Mouse (Mus musculus) hindbrain, embryonic 11.5 days (tissue): Measurements from ENCODE around the gene D630003M21Rik. TPM values are rescaled to one million over a fixed set of nuclear protein-coding genes. Genes with fewer than 3 reads are reported as not detected.

Source experiments
- ATAC-seq: fragments of 200-750 bp; cut with Nextera tagmentation; 2 replicates; pipeline ENCODE4 v1.8.0; 2017; ENCODE audit warnings: mild to moderate bottlenecking, moderate TSS enrichment, moderate library complexity; ENCODE audit not compliant: low FRiP score
- DNase-seq: peaks from one replicate; pipeline ENCODE4 v3.0.0-alpha.2; 2015; ENCODE audit warnings: low spot score
- H3K27ac ChIP-seq: fragments of 300-500 bp; sonication (generic); 2 replicates; pipeline ENCODE4 v1.5.1; 2014; ENCODE audit warnings: mild to moderate bottlenecking, low read depth, low read length
- H3K27me3 ChIP-seq: fragments of 300-500 bp; sonication (generic); 2 replicates; pipeline ENCODE4 v1.6.1; 2014; ENCODE audit warnings: mild to moderate bottlenecking, low read length, moderate library complexity, mixed read lengths; ENCODE audit not compliant: control insufficient read depth, insufficient read depth
- H3K36me3 ChIP-seq: fragments of 300-500 bp; sonication (generic); 2 replicates; pipeline ENCODE4 v1.6.1; 2014; ENCODE audit warnings: mild to moderate bottlenecking, low read length, moderate library complexity, mixed read lengths; ENCODE audit not compliant: control insufficient read depth, insufficient read depth
- H3K4me1 ChIP-seq: fragments of 300-500 bp; sonication (generic); replicated peaks from 2 replicates; pipeline ENCODE4 v1.6.1; 2014; ENCODE audit warnings: low read length, mixed read lengths; ENCODE audit not compliant: control insufficient read depth, insufficient read depth
- H3K4me2 ChIP-seq: fragments of 300-500 bp; sonication (generic); replicated peaks from 2 replicates; pipeline ENCODE4 v1.6.1; 2014; ENCODE audit warnings: mild to moderate bottlenecking, low read depth, low read length
- H3K4me3 ChIP-seq: fragments of 300-500 bp; sonication (generic); 2 replicates; pipeline ENCODE4 v1.5.1; 2014; ENCODE audit warnings: low read depth, low read length
- H3K9ac ChIP-seq: fragments of 300-500 bp; sonication (generic); 2 replicates; pipeline ENCODE4 v1.6.1; 2014; ENCODE audit warnings: low read depth, low read length
- H3K9me3 ChIP-seq: fragments of 300-500 bp; sonication (generic); 2 replicates; pipeline ENCODE4 v1.6.1; 2016; ENCODE audit warnings: low read length; ENCODE audit not compliant: control insufficient read depth
- WGBS: fragments of 180-500 bp; shearing (Covaris S2); extraction: QIAGEN DNeasy Blood & Tissue Kit; methylation state at CpG from one replicate; pipeline ENCODE4 v1.1.7; 2014; 5-methylcytosine and 5-hydroxymethylcytosine counted together
- polyA plus RNA-seq: library from polyadenylated mRNA; unstranded; fragments of >200 nt; fragmentation: Nextera tagmentation; extraction: Ambion mirVana; gene quantifications from 2 replicates; pipeline ENCODE4 v1.2.1, GENCODE M21; 2014

D630003M21Rik gene
- polyA plus RNA-seq, 1 experiment from 2014 or later, result 2.3 TPM

DNA sequence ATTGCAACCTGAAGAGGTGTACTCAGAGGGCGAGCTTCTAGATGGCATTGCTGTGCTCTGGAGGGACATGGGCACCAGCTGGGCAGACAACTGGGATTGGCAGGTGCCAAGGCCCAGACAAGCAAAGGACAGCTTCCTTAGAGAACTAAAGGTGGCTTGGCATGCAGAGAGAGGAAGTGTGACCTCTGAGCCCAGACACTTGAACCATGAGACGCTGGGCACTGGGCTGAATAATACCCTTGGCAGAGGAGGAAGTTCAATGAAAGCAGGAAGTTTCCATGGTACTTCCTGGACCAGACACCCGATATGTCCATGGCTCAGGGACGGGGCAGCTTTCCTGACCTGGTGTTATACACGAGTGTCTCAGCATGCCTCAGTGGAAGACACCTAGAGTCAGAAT, 54.6 kb downstream of the D630003M21Rik start:
- no peak overlapping the region for H3K27ac ChIP-seq
- H3K9ac ChIP-seq, result no peak overlapping the region
- H3K36me3 ChIP-seq, result no peaks in the 10 kb centered on the region
- H3K27me3 ChIP-seq, result no peaks in the 10 kb centered on the region
- 0 out of 2 replicates have a peak, but pooled peaks cover 4% of the 10 kb centered on the region for H3K4me1 ChIP-seq
- no peak for ATAC-seq
- 85% methylated on average over 5 of the region's 5 CpGs for WGBS
- H3K4me2 ChIP-seq, result no peak overlapping the region
- no peak for DNase-seq
- no peak overlapping the region for H3K4me3 ChIP-seq
- H3K9me3 ChIP-seq, result no peaks in the 10 kb centered on the region

DNA sequence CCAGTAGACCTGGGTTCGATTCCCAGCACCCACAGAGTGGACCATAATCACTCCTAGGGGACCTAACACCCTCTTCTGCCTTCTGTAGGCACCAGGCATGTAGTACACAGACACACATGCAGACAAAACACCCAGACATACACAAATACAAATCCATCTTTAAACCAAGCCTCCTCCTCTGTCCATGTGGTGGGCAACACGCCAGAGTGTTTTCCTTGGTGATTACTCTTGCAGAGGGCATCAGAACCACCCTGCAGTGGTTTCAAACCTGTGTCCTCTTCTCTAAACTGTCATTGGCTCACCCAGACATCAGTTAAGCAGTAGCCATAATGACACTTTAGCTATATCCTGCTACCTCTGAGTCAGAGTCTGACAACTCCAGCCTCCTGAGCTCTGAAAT, 58.6 kb downstream of the D630003M21Rik start:
- H3K9me3 ChIP-seq, result no peaks in the 10 kb centered on the region
- H3K4me2 ChIP-seq, result no peak overlapping the region
- ATAC-seq, result no peak
- H3K4me1 ChIP-seq, result no peaks in the 10 kb centered on the region
- H3K27me3 ChIP-seq, result no peaks in the 10 kb centered on the region
- WGBS, result 85% methylated on average over 2 of the region's 2 CpGs
- no peak for DNase-seq
- H3K36me3 ChIP-seq, result no peaks in the 10 kb centered on the region
- H3K27ac ChIP-seq, result no peak overlapping the region
- H3K4me3 ChIP-seq, result no peak overlapping the region
- H3K9ac ChIP-seq, result no peak overlapping the region

DNA sequence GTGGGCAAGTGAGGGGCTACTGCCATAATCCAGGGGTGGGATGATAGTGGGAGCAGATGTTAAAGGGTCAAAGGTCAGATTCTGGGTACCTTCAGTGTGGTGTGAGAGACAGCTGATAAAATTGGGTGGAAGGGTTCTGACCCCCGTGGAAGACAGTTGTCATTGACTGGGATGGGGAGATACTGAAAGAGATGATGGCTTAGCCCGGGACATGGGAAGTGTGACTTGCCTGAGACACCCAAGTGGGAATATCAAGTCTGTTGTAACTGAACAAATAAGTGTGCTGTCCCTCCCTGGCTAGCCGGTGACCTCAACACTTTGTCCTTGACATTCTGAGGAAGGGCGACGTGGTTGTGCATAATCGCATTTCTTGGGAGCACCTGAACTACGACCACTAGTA, 59.3 kb downstream of the D630003M21Rik start:
- no peaks in the 10 kb centered on the region for H3K4me1 ChIP-seq
- H3K9ac ChIP-seq, result no peak overlapping the region
- no peaks in the 10 kb centered on the region for H3K36me3 ChIP-seq
- H3K9me3 ChIP-seq, result no peaks in the 10 kb centered on the region
- no peak for ATAC-seq
- H3K4me2 ChIP-seq, result no peak overlapping the region
- no peak overlapping the region for H3K4me3 ChIP-seq
- no peaks in the 10 kb centered on the region for H3K27me3 ChIP-seq
- 86% methylated on average over 7 of the region's 7 CpGs for WGBS
- H3K27ac ChIP-seq, result no peak overlapping the region
- DNase-seq, result no peak

DNA sequence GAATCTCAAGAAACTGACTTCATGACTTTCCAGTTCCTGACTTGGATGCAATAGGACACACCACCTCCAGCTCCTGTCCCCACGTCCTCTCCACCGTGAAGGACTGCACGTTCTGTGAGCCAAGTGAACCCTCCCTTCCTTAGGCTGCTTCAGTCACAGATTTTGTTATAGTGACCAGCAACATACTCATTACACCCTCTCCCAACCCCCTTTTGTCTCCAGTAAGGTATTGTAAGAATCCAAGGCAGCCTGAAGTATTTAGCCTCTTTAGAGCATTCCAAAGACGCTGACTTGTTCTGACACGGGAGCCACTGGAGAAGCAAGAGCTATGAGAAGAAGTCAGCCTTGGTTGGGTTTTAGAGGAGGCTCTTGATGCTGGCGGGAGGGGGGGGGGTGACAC, 59.7 kb downstream of the D630003M21Rik start:
- Histone ChIP-seq H3K27ac (no peak overlapping the region), H3K9me3 (no peaks in the 10 kb centered on the region), H3K4me1 (no peaks in the 10 kb centered on the region), H3K27me3 (no peaks in the 10 kb centered on the region), H3K4me3 (no peak overlapping the region), H3K4me2 (no peak overlapping the region), H3K9ac (no peak overlapping the region), H3K36me3 (no peaks in the 10 kb centered on the region)
- WGBS, result 83% methylated on average over 6 of the region's 6 CpGs
- DNase-seq (no peak), ATAC-seq (no peak)

GRCm38 (mm10) chr2:158168741-158169211, 60.2 kb downstream of the D630003M21Rik start:
- Histone ChIP-seq H3K4me1 (no peaks in the 10 kb centered on the region), H3K4me3 (no peak overlapping the region), H3K9ac (no peak overlapping the region), H3K27me3 (no peaks in the 10 kb centered on the region), H3K9me3 (no peaks in the 10 kb centered on the region), H3K27ac (no peak overlapping the region), H3K4me2 (no peak overlapping the region), H3K36me3 (no peaks in the 10 kb centered on the region)
- 71% methylated on average over 8 of the region's 8 CpGs for WGBS
- ATAC-seq (no peak), DNase-seq (no peak)

GRCm38 (mm10) chr2:158167496-158168205, 61.4 kb downstream of the D630003M21Rik start:
- 76% methylated on average over 9 of the region's 9 CpGs for WGBS
- Histone ChIP-seq H3K4me2 (no peak overlapping the region), H3K27me3 (no peaks in the 10 kb centered on the region), H3K4me3 (no peak overlapping the region), H3K36me3 (no peaks in the 10 kb centered on the region), H3K9ac (no peak overlapping the region), H3K4me1 (no peaks in the 10 kb centered on the region), H3K9me3 (no peaks in the 10 kb centered on the region), H3K27ac (no peak overlapping the region)
- no peak for ATAC-seq
- DNase-seq, result no peak

- DNase-seq, result no peak
- no peaks in the 10 kb centered on the region for H3K9me3 ChIP-seq
- H3K4me3 ChIP-seq, result no peak overlapping the region
- 84% methylated on average over 7 of the region's 7 CpGs for WGBS
- H3K4me2 ChIP-seq, result no peak overlapping the region
- H3K36me3 ChIP-seq, result no peaks in the 10 kb centered on the region
- no peak for ATAC-seq
- no peaks in the 10 kb centered on the region for H3K4me1 ChIP-seq
- no peak overlapping the region for H3K27ac ChIP-seq
- no peak overlapping the region for H3K9ac ChIP-seq
- no peaks in the 10 kb centered on the region for H3K27me3 ChIP-seq
These were observed 62.4 kb downstream of the D630003M21Rik start for GRCm38 (mm10) chr2:158166628-158167027.

DNA sequence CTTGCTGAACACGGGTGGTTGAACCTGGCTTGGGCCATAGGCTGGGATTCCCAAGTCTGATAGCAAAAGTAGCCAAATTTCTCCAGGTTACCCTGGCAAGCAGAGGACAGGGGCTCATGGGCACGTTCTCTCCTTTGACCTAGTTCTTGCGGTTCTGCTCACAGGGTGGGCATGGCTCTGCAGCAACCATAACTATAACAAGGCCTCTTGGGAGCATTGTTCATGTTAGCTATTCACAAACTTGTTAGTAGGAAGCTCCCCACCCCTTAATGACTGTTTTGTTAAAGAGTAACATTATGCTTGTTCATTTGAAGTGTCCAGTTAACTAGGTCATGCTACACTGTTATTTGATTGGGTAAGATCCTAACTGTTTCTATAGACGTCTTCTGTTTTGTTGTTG, 63.2 kb downstream of the D630003M21Rik start:
- H3K4me2 ChIP-seq, result no peak overlapping the region
- H3K36me3 ChIP-seq, result no peaks in the 10 kb centered on the region
- no peak overlapping the region for H3K9ac ChIP-seq
- DNase-seq (no peak), ATAC-seq (no peak)
- no peak overlapping the region for H3K4me3 ChIP-seq
- no peaks in the 10 kb centered on the region for H3K4me1 ChIP-seq
- WGBS, result 83% methylated on average over 4 of the region's 4 CpGs
- H3K9me3 ChIP-seq, result no peaks in the 10 kb centered on the region
- no peaks in the 10 kb centered on the region for H3K27me3 ChIP-seq
- no peak overlapping the region for H3K27ac ChIP-seq

DNA sequence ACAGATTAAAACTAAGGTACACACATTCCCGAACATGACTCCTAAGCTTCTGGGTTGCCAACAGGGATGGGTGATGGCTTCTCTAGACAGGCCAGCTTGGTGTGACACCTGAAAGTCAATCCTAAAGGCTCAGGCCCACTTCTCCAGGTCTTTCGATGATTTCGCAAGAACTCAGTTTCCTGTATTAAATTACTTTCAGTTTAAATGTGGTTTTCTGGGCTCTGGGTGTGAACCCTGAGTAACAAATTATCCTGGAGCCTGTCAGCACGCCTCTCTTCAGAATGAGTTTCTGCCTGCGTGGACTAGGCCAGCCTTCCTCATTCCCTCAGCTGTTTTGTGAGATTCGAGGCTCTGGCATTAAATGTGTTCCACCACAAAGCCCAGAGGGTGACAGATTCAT, 66.0 kb downstream of the D630003M21Rik start:
- Histone ChIP-seq H3K27me3 (no peaks in the 10 kb centered on the region), H3K27ac (no peak overlapping the region), H3K4me2 (no peak overlapping the region), H3K9me3 (no peaks in the 10 kb centered on the region), H3K4me3 (no peak overlapping the region), H3K9ac (no peak overlapping the region), H3K4me1 (0 out of 2 replicates have a peak, but pooled peaks cover 3% of the 10 kb centered on the region), H3K36me3 (no peaks in the 10 kb centered on the region)
- ATAC-seq (no peak), DNase-seq (no peak)
- WGBS, result 87% methylated on average over 6 of the region's 6 CpGs
